26 mouse cellular contexts compared by ENCODE assay signal in the genomic region with DNA sequence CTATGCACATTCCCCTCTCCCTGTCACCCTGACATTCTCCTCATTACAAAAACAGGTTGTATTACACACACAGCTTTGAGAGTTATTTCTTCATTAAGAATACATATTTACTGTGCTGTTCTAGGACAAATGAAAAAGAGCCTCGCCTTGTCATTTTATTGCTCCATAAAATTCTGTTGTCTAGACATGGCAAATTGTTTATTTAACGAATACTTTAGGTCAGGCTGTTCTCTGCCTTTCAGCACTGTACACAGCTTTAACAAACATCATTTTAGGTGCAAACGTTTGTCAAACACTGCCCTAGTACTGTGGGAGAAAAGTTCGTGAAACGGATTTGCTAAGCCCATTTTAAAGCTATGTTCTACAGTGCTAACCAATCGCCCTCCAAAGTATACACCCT. TPM values are rescaled to one million over a fixed set of nuclear protein-coding genes. Genes with fewer than 3 reads are reported as not detected.
DNase-seq lines count a peak whose midpoint lies in the region; ATAC-seq and TF ChIP-seq lines count a peak whose summit lies in the region.
"Had no signal": no experiment of that assay in that cellular context is flagged by ENCODE, and none has a peak within 500 bp of the region (broad histone marks: within the 10 kb centered on the region; RNA-seq: fewer than 3 reads in every experiment).

No protein-coding gene starts in this region.

- no peaks in the 10 kb centered on the region for H3K9me3 ChIP-seq in liver, embryonic 15.5 days (replicated peaks)
- no peaks in the 10 kb centered on the region for H3K9me3 ChIP-seq in lung, embryonic 16.5 days (ENCODE audit: control insufficient read depth, low read length)
- H3K9me3 ChIP-seq in liver, postnatal 0 days (ENCODE audit: low read length), result no peaks in the 10 kb centered on the region
- H3K9me3 ChIP-seq: embryonic facial prominence, embryonic 12.5 days; embryonic facial prominence, embryonic 15.5 days; heart, embryonic 10.5 days; heart, embryonic 13.5 days had no signal

- no peak for TF ChIP-seq CTCF in liver, postnatal 0 days (IDR thresholded peaks at IDR 0.05; ENCODE audit: low read depth)

- H3K4me2 ChIP-seq in liver, embryonic 15.5 days, result no peak overlapping the region
- H3K4me2 ChIP-seq in lung, embryonic 16.5 days (ENCODE audit: low read depth, low read length), result no peak overlapping the region
- H3K4me2 ChIP-seq in liver, postnatal 0 days (ENCODE audit: low read depth, low read length), result no peak overlapping the region
- H3K4me2 ChIP-seq: embryonic facial prominence, embryonic 12.5 days; embryonic facial prominence, embryonic 15.5 days; heart, embryonic 13.5 days; hindbrain, embryonic 14.5 days had no signal

- WGBS in liver, embryonic 15.5 days (ENCODE audit: insufficient replicate concordance), result 65% methylated on average over 6 of the region's 6 CpGs
- 62% methylated on average over 6 of the region's 6 CpGs for whole genome bisulfite sequencing in lung, embryonic 16.5 days
- 67% methylated on average over 6 of the region's 6 CpGs for WGBS in liver, postnatal 0 days (ENCODE audit: insufficient replicate concordance)

- 0 out of 2 replicates have a peak, but pooled peaks cover 7% of the 10 kb centered on the region for H3K4me1 ChIP-seq in liver, embryonic 15.5 days (replicated peaks)
- peaks cover 2% of the 10 kb centered on the region; the same call in 1 of the 2 replicates for H3K4me1 ChIP-seq in lung, embryonic 16.5 days (replicated peaks; ENCODE audit: control insufficient read depth, insufficient read depth, low read length)
- no peaks in the 10 kb centered on the region for H3K4me1 ChIP-seq in liver, postnatal 0 days (ENCODE audit: insufficient read depth)
- H3K4me1 ChIP-seq: embryonic facial prominence, embryonic 12.5 days; heart, embryonic 10.5 days had no signal

- no peak for DNase-seq in liver
- no peak for DNase-seq in lung, postnatal 14 days
- no peak for DNase-seq in liver, postnatal 0 days
- DNase-seq in lung, postnatal 36 days, result peak; percentile 16
- DNase-seq: adrenal gland, adult 2 months; adrenal gland, postnatal 14 days; cerebellum, adult 11 months; cerebellum, adult 2 months; cerebellum, adult 9-11 months; cerebellum, postnatal 25 days; forebrain, postnatal 0 days; gastrocnemius, adult 2 months; gastrocnemius, postnatal 14 days; heart, adult 18-20 months; heart, postnatal 14 days; heart, postnatal 4 days had no signal

- no peak for TF ChIP-seq EP300 in liver, postnatal 0 days (IDR thresholded peaks at IDR 0.05; ENCODE audit: low read depth)

- peak; percentile 34; the same call in 1 of the 2 replicates for ATAC-seq in liver, embryonic 15.5 days (ENCODE audit: insufficient read depth)
- peak; percentile 39; the same call in 1 of the 2 replicates for ATAC-seq in lung, embryonic 16.5 days (ENCODE audit: low read depth)
- peak; percentile 63 for ATAC-seq in liver, postnatal 0 days
- ATAC-seq: CD4-positive, CD25-positive, alpha-beta regulatory T cell, adult 4 months; forebrain, embryonic 14.5 days; forebrain, postnatal 0 days had no signal

- H3K27ac ChIP-seq in liver, embryonic 15.5 days (replicated peaks), result no peak overlapping the region
- H3K27ac ChIP-seq in lung, embryonic 16.5 days (ENCODE audit: low read length), result no peak overlapping the region
- H3K27ac ChIP-seq in liver, postnatal 0 days (ENCODE audit: low read depth), result no peak overlapping the region
- H3K27ac ChIP-seq: embryonic facial prominence, embryonic 12.5 days; embryonic facial prominence, embryonic 15.5 days; gastrocnemius, adult 2 months; heart, embryonic 10.5 days; heart, embryonic 13.5 days; hindbrain, embryonic 14.5 days had no signal

- H3K27me3 ChIP-seq in liver, embryonic 15.5 days, result no peaks in the 10 kb centered on the region
- H3K27me3 ChIP-seq in lung, embryonic 16.5 days (ENCODE audit: control insufficient read depth, insufficient read depth, low read depth, low read length), result no peaks in the 10 kb centered on the region
- no peaks in the 10 kb centered on the region for H3K27me3 ChIP-seq in liver, postnatal 0 days (ENCODE audit: insufficient read depth, low read length)
- H3K27me3 ChIP-seq: embryonic facial prominence, embryonic 12.5 days; embryonic facial prominence, embryonic 15.5 days; heart, embryonic 13.5 days had no signal

- H3K4me3 ChIP-seq in liver, embryonic 15.5 days (replicated peaks), result no peak overlapping the region
- no peak overlapping the region for H3K4me3 ChIP-seq in lung, embryonic 16.5 days (ENCODE audit: low read length)
- no peak overlapping the region for H3K4me3 ChIP-seq in liver, postnatal 0 days (ENCODE audit: low read depth, low read length)
- H3K4me3 ChIP-seq: embryonic facial prominence, embryonic 12.5 days; embryonic facial prominence, embryonic 15.5 days; gastrocnemius, adult 2 months; heart, embryonic 10.5 days; heart, embryonic 13.5 days had no signal

- no peaks in the 10 kb centered on the region for H3K36me3 ChIP-seq in liver, embryonic 15.5 days (replicated peaks)
- H3K36me3 ChIP-seq in lung, embryonic 16.5 days (ENCODE audit: control insufficient read depth, insufficient read depth, low read length), result 0 out of 2 replicates have a peak, but pooled peaks cover 3% of the 10 kb centered on the region
- no peaks in the 10 kb centered on the region; the same call in 1 of the 2 replicates for H3K36me3 ChIP-seq in liver, postnatal 0 days (replicated peaks; ENCODE audit: insufficient read depth, low read length)
- H3K36me3 ChIP-seq: embryonic facial prominence, embryonic 15.5 days had no signal

- H3K9ac ChIP-seq in liver, embryonic 15.5 days, result no peak overlapping the region
- H3K9ac ChIP-seq in lung, embryonic 16.5 days (ENCODE audit: low read length), result no peak overlapping the region
- H3K9ac ChIP-seq in liver, postnatal 0 days (replicated peaks), result no peak overlapping the region
- H3K9ac ChIP-seq: embryonic facial prominence, embryonic 12.5 days; embryonic facial prominence, embryonic 15.5 days; forebrain, postnatal 0 days; heart, embryonic 13.5 days; hindbrain, embryonic 14.5 days had no signal

RNA-seq across cellular contexts. Expression of a gene that starts 48.5 kb away (rescaled TPM):
- 0.17 and 0.18 TPM in 2 replicates for polyA plus RNA-seq in liver, embryonic 15.5 days (2015; fragmentation: Nextera tagmentation; extraction: Ambion mirVana)
- polyA plus RNA-seq in lung, embryonic 16.5 days (2015; fragmentation: Nextera tagmentation; extraction: Ambion mirVana), result 0.47 and 0.57 TPM in 2 replicates
- polyA plus RNA-seq in liver, postnatal 0 days (2015; fragmentation: Nextera tagmentation; extraction: Ambion mirVana), result 0.18 and 0.30 TPM in 2 replicates
- polyA plus RNA-seq: C2C12; CD4-positive, CD25-positive, alpha-beta regulatory T cell, adult 4 months had no signal
